Mouse (Mus musculus): ENCODE measurements around the gene Psat1.

DNA sequence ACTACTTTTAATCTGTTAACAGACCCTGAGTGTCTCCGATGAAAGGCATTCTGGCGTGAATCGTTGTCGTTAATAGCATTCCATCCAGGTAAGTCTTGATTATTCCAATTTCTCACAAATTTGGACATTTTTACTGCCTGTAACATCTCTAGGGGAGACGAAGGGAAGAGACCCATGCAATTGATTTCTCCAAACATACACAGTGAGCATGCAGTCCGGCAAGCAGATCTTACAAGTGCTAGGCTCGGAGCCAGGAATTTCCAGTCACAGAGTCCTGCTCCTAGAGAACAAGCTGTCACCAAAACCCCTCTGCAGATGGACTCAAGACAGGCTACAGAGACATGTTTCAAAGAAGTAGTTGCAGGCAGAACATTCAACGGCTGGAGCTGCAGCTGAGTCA, 66.4 kb downstream of the Psat1 start:
- TF ChIP-seq CTCF (IDR thresholded peaks at IDR 0.05; ENCODE audit: borderline replicate concordance, insufficient read depth, low read length), result no peak
- no peak for TF ChIP-seq POLR2A (IDR thresholded peaks at IDR 0.05; ENCODE audit: low read depth, low read length)
